Mouse (Mus musculus) embryonic facial prominence, embryonic 11.5 days (tissue): ENCODE results near the gene Rraga. TPM values are rescaled to one million over a fixed set of nuclear protein-coding genes. Genes with fewer than 3 reads are reported as not detected.
"Not testable (repeated sequence)": the region's sequence is repeated elsewhere in the genome, so short reads cannot be mapped to it uniquely, and the experiment has no call there.

Experiments used
- ATAC-seq: fragments of 200-750 bp; cut with Nextera tagmentation; replicated peaks from 2 replicates; pipeline ENCODE4 v1.8.0; 2017; ENCODE audit warnings: low read depth; ENCODE audit not compliant: insufficient number of reproducible peaks, low FRiP score, low TSS enrichment
- DNase-seq: peaks from one replicate; pipeline ENCODE4 v3.0.0-alpha.2; 2015; ENCODE audit warnings: low spot score
- H3K27ac ChIP-seq: fragments of 300-500 bp; sonication (generic); replicated peaks from 2 replicates; pipeline ENCODE4 v1.5.1; 2014; ENCODE audit warnings: mild to moderate bottlenecking, low read depth, low read length, control low read depth
- H3K27me3 ChIP-seq: fragments of 300-500 bp; sonication (generic); 2 replicates; pipeline ENCODE4 v1.6.1; 2014; ENCODE audit warnings: mild to moderate bottlenecking, low read length, moderate library complexity, mixed read lengths; ENCODE audit not compliant: control insufficient read depth, insufficient read depth
- H3K36me3 ChIP-seq: fragments of 300-500 bp; sonication (generic); replicated peaks from 2 replicates; pipeline ENCODE4 v1.6.1; 2014; ENCODE audit warnings: low read depth, mild to moderate bottlenecking, low read length, moderate library complexity, mixed read lengths; ENCODE audit not compliant: control insufficient read depth, insufficient read depth
- H3K4me1 ChIP-seq: fragments of 300-500 bp; sonication (generic); 2 replicates; pipeline ENCODE4 v1.6.1; 2014; ENCODE audit warnings: low read length, mixed read lengths; ENCODE audit not compliant: control insufficient read depth, insufficient read depth
- H3K4me2 ChIP-seq: fragments of 300-500 bp; sonication (generic); 2 replicates; pipeline ENCODE4 v1.6.1; 2014; ENCODE audit warnings: low read depth, mild to moderate bottlenecking, control low read depth, low read length, moderate library complexity
- H3K4me3 ChIP-seq: fragments of 300-500 bp; sonication (generic); 2 replicates; pipeline ENCODE4 v1.5.1; 2014; ENCODE audit warnings: low read depth, low read length, control low read depth
- H3K9ac ChIP-seq: fragments of 300-500 bp; sonication (generic); replicated peaks from 2 replicates; pipeline ENCODE4 v1.6.1; 2014; ENCODE audit warnings: mild to moderate bottlenecking, control low read depth, low read length
- H3K9me3 ChIP-seq: fragments of 300-500 bp; sonication (generic); replicated peaks from 2 replicates; pipeline ENCODE4 v1.6.1; 2016; ENCODE audit warnings: mild to moderate bottlenecking, low read length, inconsistent platforms, mixed read lengths; ENCODE audit not compliant: control insufficient read depth
- WGBS: fragments of 180-500 bp; shearing (Covaris S2); extraction: QIAGEN DNeasy Blood & Tissue Kit; methylation state at CpG from one replicate; pipeline ENCODE4 v1.1.7; 2014; 5-methylcytosine and 5-hydroxymethylcytosine counted together
- polyA plus RNA-seq: library from polyadenylated mRNA; unstranded; fragments of >200 nt; fragmentation: Nextera tagmentation; extraction: Ambion mirVana; gene quantifications from 2 replicates; pipeline ENCODE4 v1.2.1, GENCODE M21; 2014

Rraga gene
- polyA plus RNA-seq, 1 experiment from 2014 or later: 116 TPM

DNA sequence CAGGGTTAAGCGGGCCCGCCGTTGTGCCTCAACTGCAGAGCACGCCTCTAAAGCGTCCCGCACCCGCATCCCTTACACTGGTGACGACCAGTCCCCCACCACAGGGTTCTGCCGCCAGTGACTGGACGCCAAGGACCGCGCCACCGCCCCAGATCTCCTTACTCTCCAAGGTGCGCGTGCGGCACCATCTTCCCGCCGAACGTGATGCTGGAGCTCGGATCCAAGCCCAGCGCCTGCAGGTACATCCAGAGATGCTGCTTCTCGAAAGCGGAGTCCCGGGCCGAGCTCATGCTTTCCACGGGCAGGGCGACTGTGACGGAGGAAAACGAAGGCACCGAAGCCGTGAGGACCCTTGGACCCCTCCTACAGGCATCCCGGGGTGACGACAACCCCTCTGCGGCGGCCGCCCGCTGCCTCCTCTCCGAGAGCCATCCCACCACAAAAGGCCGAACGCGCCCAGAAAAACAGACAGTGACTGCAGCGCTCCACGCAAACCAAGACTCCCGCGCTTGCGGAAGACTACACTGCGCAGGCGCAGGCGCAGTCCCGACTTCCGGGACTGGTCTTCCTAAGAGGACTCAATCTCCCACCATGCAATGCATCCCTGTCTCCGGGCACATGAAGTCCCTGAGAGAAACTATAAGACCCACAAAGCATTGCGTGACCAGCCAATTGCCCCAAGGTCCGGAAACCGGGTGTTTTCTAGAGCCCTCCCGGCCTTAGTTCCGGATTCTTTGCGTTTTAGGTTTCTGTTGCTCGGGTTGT is 36.2 kb downstream of the Rraga start, which contains the start of gene Haus6:
Gene Haus6 (minus strand): TSS at position 532 of the 765 bp plus-strand sequence.
- WGBS: under 1% methylated on average over 59 of the region's 59 CpGs

GRCm38 (mm10) chr4:86612289-86612620 is 36.8 kb downstream of the Rraga start:
- no peaks in the 10 kb centered on the region for H3K27me3 ChIP-seq
- no peaks in the 10 kb centered on the region for H3K9me3 ChIP-seq
- no peak overlapping the region for H3K27ac ChIP-seq
- peak overlapping the region; percentile 38 for H3K4me2 ChIP-seq
- H3K4me3 ChIP-seq: peak overlapping the region; percentile 88
- ATAC-seq: no peak; the same call in 1 of the 2 replicates
- H3K4me1 ChIP-seq: no peaks in the 10 kb centered on the region
- peak overlapping the region; percentile 43 for H3K9ac ChIP-seq
- no peaks in the 10 kb centered on the region for H3K36me3 ChIP-seq
- no peak for DNase-seq
- 36% methylated on average over 8 of the region's 8 CpGs for WGBS

More for the DNA sequence above, 36.2 kb downstream of the Rraga start, which contains the start of gene Haus6:
- Histone ChIP-seq H3K27me3 (no peaks in the 10 kb centered on the region), H3K27ac (peak within 1 kb of the TSS; percentile 61), H3K36me3 (no peaks in the 10 kb centered on the region), H3K4me2 (peak within 1 kb of the TSS; percentile 70), H3K4me3 (peak within 1 kb of the TSS; percentile 88), H3K9ac (peak within 1 kb of the TSS; percentile 88), H3K4me1 (no peaks in the 10 kb centered on the region), H3K9me3 (no peaks in the 10 kb centered on the region)
- DNase-seq (peak; percentile 97), ATAC-seq (peak; percentile 99)

GRCm38 (mm10) chr4:86620506-86620905 is 45.0 kb downstream of the Rraga start:
- H3K9me3 ChIP-seq: no peaks in the 10 kb centered on the region
- WGBS: 75% methylated on average over 2 of the region's 2 CpGs
- no peak overlapping the region for H3K4me2 ChIP-seq
- no peak overlapping the region for H3K4me3 ChIP-seq
- H3K27me3 ChIP-seq: no peaks in the 10 kb centered on the region
- no peaks in the 10 kb centered on the region for H3K4me1 ChIP-seq
- H3K9ac ChIP-seq: no peak overlapping the region
- DNase-seq: no peak
- ATAC-seq: no peak
- H3K36me3 ChIP-seq: no peaks in the 10 kb centered on the region
- H3K27ac ChIP-seq: no peak overlapping the region

DNA sequence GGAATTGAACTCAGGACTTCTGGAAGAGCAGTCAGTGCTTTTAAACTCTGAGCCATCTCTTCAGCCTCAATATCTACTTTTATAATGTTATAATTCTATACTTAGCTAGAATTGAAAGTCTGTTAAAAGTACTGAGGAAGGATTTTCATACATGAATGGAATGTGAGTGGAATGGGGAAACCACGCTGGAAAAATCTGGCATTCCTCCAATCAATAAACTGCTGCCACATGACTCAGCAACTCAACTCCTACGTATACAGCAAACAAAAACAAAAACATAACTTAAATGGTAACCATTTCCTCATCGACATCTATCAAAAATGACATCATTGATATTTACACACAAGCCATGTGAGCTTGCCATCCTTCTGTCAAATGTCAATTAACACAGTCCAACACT is 46.6 kb downstream of the Rraga start:
- no peak overlapping the region for H3K9ac ChIP-seq
- DNase-seq (no peak), ATAC-seq (no peak)
- no peaks in the 10 kb centered on the region for H3K27me3 ChIP-seq
- no peak overlapping the region for H3K4me2 ChIP-seq
- H3K4me3 ChIP-seq: no peak overlapping the region
- H3K27ac ChIP-seq: no peak overlapping the region
- no peaks in the 10 kb centered on the region for H3K9me3 ChIP-seq
- H3K36me3 ChIP-seq: no peaks in the 10 kb centered on the region
- WGBS: 77% methylated on average over 3 of the region's 3 CpGs
- no peaks in the 10 kb centered on the region for H3K4me1 ChIP-seq

- not testable (repeated sequence) for ATAC-seq, H3K4me3 ChIP-seq, H3K27ac ChIP-seq, H3K4me2 ChIP-seq, H3K27me3 ChIP-seq, H3K9me3 ChIP-seq, H3K36me3 ChIP-seq, DNase-seq, H3K9ac ChIP-seq, H3K4me1 ChIP-seq
- 80% methylated on average over 1 of the region's 1 CpGs for WGBS
Observed at GRCm38 (mm10) chr4:86622532-86622931, 47.1 kb downstream of the Rraga start.

- ATAC-seq (no peak), DNase-seq (no peak)
- no peak overlapping the region for H3K27ac ChIP-seq
- H3K36me3 ChIP-seq: no peaks in the 10 kb centered on the region
- no peaks in the 10 kb centered on the region for H3K4me1 ChIP-seq
- 79% methylated on average over 5 of the region's 5 CpGs for WGBS
- no peak overlapping the region for H3K4me3 ChIP-seq
- no peaks in the 10 kb centered on the region for H3K9me3 ChIP-seq
- H3K27me3 ChIP-seq: no peaks in the 10 kb centered on the region
- H3K4me2 ChIP-seq: no peak overlapping the region
- no peak overlapping the region for H3K9ac ChIP-seq
Observed at GRCm38 (mm10) chr4:86625463-86625862, 50.0 kb downstream of the Rraga start.

DNA sequence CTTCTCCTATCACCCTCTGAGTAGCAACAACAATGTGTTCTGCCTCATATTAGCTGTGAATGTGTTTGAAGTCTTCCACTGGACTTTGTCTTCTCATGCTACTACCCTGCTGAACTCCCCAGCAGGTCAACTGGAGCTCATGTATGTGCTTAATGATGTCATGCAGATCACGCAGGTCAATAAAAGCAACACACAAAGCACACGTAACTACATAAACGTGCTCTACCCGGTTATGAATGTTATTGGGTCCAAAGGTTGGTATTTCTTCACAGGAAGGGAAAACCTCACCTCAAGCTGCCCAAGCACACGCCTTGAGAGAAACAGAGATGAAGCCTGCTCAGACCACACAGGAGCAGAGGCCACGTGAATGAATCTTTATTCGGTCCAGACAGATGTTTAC is 51.0 kb downstream of the Rraga start:
- DNase-seq, H3K4me2 ChIP-seq, H3K27me3 ChIP-seq, H3K9ac ChIP-seq, ATAC-seq, H3K27ac ChIP-seq, H3K4me1 ChIP-seq, H3K9me3 ChIP-seq, H3K36me3 ChIP-seq, H3K4me3 ChIP-seq: not testable (repeated sequence)
- 88% methylated on average over 7 of the region's 7 CpGs for WGBS
